Mouse (Mus musculus) midbrain, postnatal 0 days (tissue): ENCODE results near the gene Pgap3. TPM values are rescaled to one million over a fixed set of nuclear protein-coding genes. Genes with fewer than 3 reads are reported as not detected.
A peak's percentile ranks its signal among the peaks of the same experiment; 100 is the strongest.

Experiments used
- ATAC-seq: fragments of 200-750 bp; cut with Nextera tagmentation; 2 replicates; pipeline ENCODE4 v1.8.0; 2017; ENCODE audit warnings: moderate number of reproducible peaks, mild to moderate bottlenecking, moderate TSS enrichment, moderate library complexity; ENCODE audit not compliant: low FRiP score
- DNase-seq: peaks from one replicate; pipeline ENCODE4 v3.0.0-alpha.2; 2015; ENCODE audit warnings: low spot score
- H3K27ac ChIP-seq: fragments of 300-500 bp; sonication (generic); 2 replicates; pipeline ENCODE4 v1.5.1; 2014; ENCODE audit warnings: low read depth, mild to moderate bottlenecking, low read length, mixed read lengths
- H3K27me3 ChIP-seq: fragments of 300-500 bp; sonication (generic); 2 replicates; pipeline ENCODE4 v1.6.1; 2014; ENCODE audit warnings: low read length, control low read depth, mixed read lengths; ENCODE audit not compliant: insufficient read depth
- H3K36me3 ChIP-seq: fragments of 300-500 bp; sonication (generic); 2 replicates; pipeline ENCODE4 v1.6.1; 2014; ENCODE audit warnings: low read length, control low read depth, mixed read lengths; ENCODE audit not compliant: insufficient read depth
- H3K4me1 ChIP-seq: fragments of 300-500 bp; sonication (generic); 2 replicates; pipeline ENCODE4 v1.6.1; 2014; ENCODE audit warnings: mild to moderate bottlenecking, control low read depth, antibody characterized with exemption, low read length, mixed read lengths; ENCODE audit not compliant: insufficient read depth
- H3K4me2 ChIP-seq: fragments of 300-500 bp; sonication (generic); 2 replicates; pipeline ENCODE4 v1.6.1; 2014; ENCODE audit warnings: low read depth, mild to moderate bottlenecking, low read length, mixed read lengths; ENCODE audit not compliant: poor library complexity, severe bottlenecking
- H3K4me3 ChIP-seq: fragments of 300-500 bp; sonication (generic); 2 replicates; pipeline ENCODE4 v1.5.1; 2014; ENCODE audit warnings: low read depth, mild to moderate bottlenecking, low read length, moderate library complexity
- H3K9ac ChIP-seq: fragments of 300-500 bp; sonication (generic); replicated peaks from 2 replicates; pipeline ENCODE4 v1.6.1; 2014; ENCODE audit warnings: mild to moderate bottlenecking, low read length, moderate library complexity, mixed read lengths; ENCODE audit not compliant: poor library complexity, severe bottlenecking
- H3K9me3 ChIP-seq: fragments of 300-500 bp; sonication (generic); 2 replicates; pipeline ENCODE4 v1.6.1; 2016; ENCODE audit warnings: low read length, control low read depth
- CTCF ChIP-seq: IDR thresholded peaks from 2 replicates; pipeline ENCODE4 v1.5.1; 2016; ENCODE audit warnings: antibody characterized with exemption, mild to moderate bottlenecking
- WGBS: fragments of 180-500 bp; shearing (Covaris S2); extraction: QIAGEN DNeasy Blood & Tissue Kit; methylation state at CpG from one replicate; pipeline ENCODE4 v1.1.7; 2014; 5-methylcytosine and 5-hydroxymethylcytosine counted together
- polyA plus RNA-seq: library from polyadenylated mRNA; unstranded; fragments of >200 nt; fragmentation: Nextera tagmentation; extraction: Ambion mirVana; gene quantifications from 2 replicates; pipeline ENCODE4 v1.2.1, GENCODE M21; 2015
- total RNA-seq: library from RNA; depleted of rRNA; stranded (reverse); fragments of >200 nt; gene quantifications from 2 replicates; pipeline ENCODE4 v1.2.3, GENCODE M21; 2014

Pgap3 gene
- total and polyA plus RNA-seq, 2 experiments from 2014 or later: 7.0 to 10.9 TPM

DNA sequence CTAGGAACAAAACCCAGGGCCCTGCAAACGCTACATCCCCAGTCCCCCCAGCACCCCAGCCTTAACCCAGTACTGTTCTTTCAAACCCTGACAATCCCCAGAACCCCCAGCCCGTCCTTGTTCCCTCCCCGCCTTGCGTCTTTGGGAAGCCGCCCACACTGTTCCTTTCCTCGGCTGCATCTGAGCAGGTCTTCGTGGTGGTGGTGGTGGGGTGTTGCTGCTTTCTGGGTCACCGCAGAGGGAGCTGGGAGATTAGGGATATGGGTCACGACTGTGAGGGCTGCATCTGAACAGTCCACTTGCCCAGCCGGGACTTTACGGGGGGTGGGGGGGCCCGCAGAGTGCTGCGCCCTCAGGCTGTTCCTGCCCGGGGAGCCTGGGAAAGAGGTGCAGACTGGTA is 45.8 kb downstream of the Pgap3 start:
- no peak for TF ChIP-seq CTCF
- Histone ChIP-seq H3K27me3 (peaks cover 27% of the 10 kb centered on the region), H3K27ac (no peak overlapping the region)

DNA sequence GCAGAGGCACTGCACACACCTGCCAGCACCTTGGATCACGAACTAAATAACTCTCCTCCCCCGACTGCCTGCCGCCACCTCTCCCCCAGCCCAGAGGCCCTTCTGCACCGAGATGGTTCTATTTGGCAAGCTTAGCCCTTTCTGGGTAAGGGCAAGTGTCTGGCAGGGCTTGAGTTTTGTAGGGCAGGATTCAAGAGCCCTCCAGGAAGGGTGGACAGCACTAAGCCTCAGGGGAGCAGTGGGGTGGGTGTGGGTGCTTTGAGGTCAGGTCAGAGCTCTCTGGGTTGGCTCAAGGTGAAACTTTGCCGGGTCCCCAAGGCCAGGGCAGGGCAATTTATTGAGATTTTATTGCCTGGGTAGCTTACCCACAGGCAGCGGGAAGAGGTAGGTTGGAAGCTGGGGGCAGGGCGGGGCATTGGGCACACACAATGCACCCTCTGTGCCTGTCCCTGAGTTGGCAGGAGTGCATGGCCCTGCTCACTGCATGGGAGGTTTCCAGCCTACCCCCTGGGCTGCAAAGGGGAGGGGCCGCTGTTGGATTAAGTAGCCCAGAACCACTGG is 46.6 kb downstream of the Pgap3 start:
- no peak for ATAC-seq
- DNase-seq: no peak
- no peak overlapping the region for H3K27ac ChIP-seq
- WGBS: 39% methylated on average over 8 of the region's 8 CpGs
- H3K9ac ChIP-seq: no peak overlapping the region
- 0 out of 2 replicates have a peak, but pooled peaks cover 3% of the 10 kb centered on the region for H3K4me1 ChIP-seq
- no peaks in the 10 kb centered on the region for H3K9me3 ChIP-seq
- peaks cover 33% of the 10 kb centered on the region for H3K27me3 ChIP-seq
- no peak overlapping the region for H3K4me2 ChIP-seq
- no peaks in the 10 kb centered on the region for H3K36me3 ChIP-seq
- H3K4me3 ChIP-seq: no peak overlapping the region
- TF ChIP-seq CTCF: no peak

More for the DNA sequence above, 45.8 kb downstream of the Pgap3 start:
- Histone ChIP-seq H3K9ac (no peak overlapping the region), H3K9me3 (no peaks in the 10 kb centered on the region), H3K4me3 (no peak overlapping the region), H3K4me1 (peaks cover 6% of the 10 kb centered on the region), H3K4me2 (no peak overlapping the region), H3K36me3 (no peaks in the 10 kb centered on the region)
- WGBS: 66% methylated on average over 14 of the region's 14 CpGs
- no peak for ATAC-seq
- DNase-seq: no peak

GRCm38 (mm10) chr11:98352272-98352990 is 47.9 kb downstream of the Pgap3 start:
- Histone ChIP-seq H3K4me3 (no peak overlapping the region), H3K9me3 (no peaks in the 10 kb centered on the region), H3K9ac (no peak overlapping the region), H3K27ac (no peak overlapping the region), H3K36me3 (no peaks in the 10 kb centered on the region), H3K4me2 (no peak overlapping the region), H3K4me1 (no peaks in the 10 kb centered on the region), H3K27me3 (peaks cover 41% of the 10 kb centered on the region)
- WGBS: 76% methylated on average over 18 of the region's 18 CpGs
- TF ChIP-seq CTCF: no peak
- ATAC-seq (no peak), DNase-seq (no peak)

GRCm38 (mm10) chr11:98349308-98349707 is 51.0 kb downstream of the Pgap3 start:
- Histone ChIP-seq H3K9ac (no peak overlapping the region), H3K4me1 (no peaks in the 10 kb centered on the region), H3K4me2 (peak overlapping the region; percentile 90), H3K4me3 (no peak overlapping the region), H3K9me3 (no peaks in the 10 kb centered on the region), H3K27ac (no peak overlapping the region), H3K27me3 (peaks cover 58% of the 10 kb centered on the region), H3K36me3 (no peaks in the 10 kb centered on the region)
- no peak for DNase-seq
- TF ChIP-seq CTCF: no peak
- WGBS: 4% methylated on average over 9 of the region's 9 CpGs
- no peak for ATAC-seq

DNA sequence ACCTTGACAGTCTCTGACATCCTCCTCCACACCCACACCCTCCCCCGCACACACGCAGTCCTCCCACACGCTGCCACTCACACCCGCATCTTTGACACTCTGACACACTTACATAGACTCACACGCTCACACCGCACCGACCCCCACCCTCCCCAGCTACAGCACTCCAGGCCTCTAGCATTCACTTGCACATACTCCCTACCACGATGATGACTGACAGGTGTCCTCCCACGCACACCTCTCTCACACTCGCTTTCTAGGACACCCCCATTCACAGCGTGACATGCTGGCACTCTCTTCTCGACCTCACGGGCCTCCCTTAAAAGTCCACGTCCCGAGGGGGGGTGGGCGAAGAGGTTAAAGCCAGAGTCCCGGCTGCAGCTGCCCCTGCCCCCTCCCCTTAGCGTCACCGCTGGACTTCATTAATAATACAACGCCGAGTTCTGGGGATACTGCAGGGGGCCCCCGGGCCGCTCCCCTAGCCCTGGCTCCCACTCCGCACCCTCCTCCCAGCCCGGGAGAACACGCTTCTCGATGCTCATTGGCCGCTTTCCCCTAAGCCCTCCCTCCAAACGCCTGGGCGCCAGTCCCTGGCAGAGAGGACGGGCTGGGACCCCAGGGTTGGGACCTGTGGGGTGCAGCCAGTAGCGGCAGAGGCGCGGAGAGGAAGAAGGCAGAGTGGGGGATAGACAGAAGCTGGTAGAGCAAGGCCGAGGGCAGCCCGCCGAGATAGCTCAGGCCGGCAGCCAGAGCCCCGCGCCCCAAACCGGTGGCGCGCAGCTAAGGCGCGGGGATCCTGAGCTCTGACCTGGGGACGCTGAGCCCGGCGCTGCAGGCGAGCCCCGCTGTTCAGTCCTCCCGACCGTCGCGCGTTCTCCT is 52.0 kb downstream of the Pgap3 start, which contains the start of gene Ppp1r1b:
TSS of gene Ppp1r1b (plus strand) at position 322 of the 879 bp plus-strand sequence.
- WGBS: under 1% methylated on average over 39 of the region's 55 CpGs
- Histone ChIP-seq H3K9me3 (no peaks in the 10 kb centered on the region), H3K27ac (no peak within 1 kb of the TSS), H3K4me2 (peak within 1 kb of the TSS; percentile 90), H3K27me3 (peaks cover 58% of the 10 kb centered on the region), H3K4me1 (no peaks in the 10 kb centered on the region), H3K4me3 (peak within 1 kb of the TSS; percentile 53), H3K36me3 (no peaks in the 10 kb centered on the region), H3K9ac (peak within 1 kb of the TSS; percentile 40)
- TF ChIP-seq CTCF: no peak
- ATAC-seq (no peak), DNase-seq (no peak)
